Mouse (Mus musculus) E14TG2a.4 (cell line): Measurements from ENCODE around the gene Cdk5r1.
"Not testable (repeated sequence)": the region's sequence is repeated elsewhere in the genome, so short reads cannot be mapped to it uniquely, and the experiment has no call there.

Experiments
- H3K27me3 ChIP-seq: 2 replicates; pipeline ENCODE4 v1.6.1; 2014; ENCODE audit warnings: low read length, control low read depth; ENCODE audit not compliant: insufficient read depth
- H3K36me3 ChIP-seq: 2 replicates; pipeline ENCODE4 v1.6.1; 2014; ENCODE audit warnings: low read length, control low read depth; ENCODE audit not compliant: insufficient read depth
- H3K4me1 ChIP-seq: replicated peaks from 2 replicates; pipeline ENCODE4 v1.6.1; 2014; ENCODE audit warnings: low read depth, low read length, control low read depth
- H3K4me3 ChIP-seq: replicated peaks from 2 replicates; pipeline ENCODE4 v1.5.1; 2014; ENCODE audit warnings: mild to moderate bottlenecking, low read length
- H3K9me3 ChIP-seq: 2 replicates; pipeline ENCODE4 v1.6.1; 2014; ENCODE audit warnings: low read length, control low read depth
- CTCF ChIP-seq: conservative IDR thresholded peaks from 2 replicates; pipeline ENCODE4 v1.5.1; 2014; ENCODE audit warnings: low read length
- NANOG ChIP-seq: IDR thresholded peaks from 2 replicates; pipeline ENCODE4 v1.6.1; 2014; ENCODE audit warnings: borderline replicate concordance, low read length, mixed read lengths
- POU5F1 ChIP-seq: IDR thresholded peaks from 2 replicates; pipeline ENCODE4 v1.6.1; 2014; ENCODE audit warnings: low read length, borderline replicate concordance

Gene Cdk5r1

GRCm38 (mm10) chr11:80453198-80453597, 23.6 kb upstream of the Cdk5r1 start:
- Histone ChIP-seq H3K4me3 (no peak overlapping the region), H3K9me3 (no peaks in the 10 kb centered on the region), H3K4me1 (peaks cover 7% of the 10 kb centered on the region; the same call in 1 of the 2 replicates), H3K27me3 (no peaks in the 10 kb centered on the region), H3K36me3 (peaks cover 97% of the 10 kb centered on the region)
- TF ChIP-seq CTCF (no peak), POU5F1 (no peak), NANOG (no peak)

- H3K4me1 ChIP-seq, H3K4me3 ChIP-seq, H3K27me3 ChIP-seq, H3K9me3 ChIP-seq: not testable (repeated sequence)
- H3K36me3 ChIP-seq, result peaks cover 94% of the 10 kb centered on the region
These were observed 13.2 kb upstream of the Cdk5r1 start for GRCm38 (mm10) chr11:80463605-80464130.

- Histone ChIP-seq H3K36me3 (peaks cover 80% of the 10 kb centered on the region), H3K4me3 (no peak overlapping the region), H3K4me1 (peaks cover 36% of the 10 kb centered on the region), H3K27me3 (no peaks in the 10 kb centered on the region), H3K9me3 (peaks cover 11% of the 10 kb centered on the region)
- TF ChIP-seq POU5F1 (no peak), NANOG (no peak), CTCF (no peak)
These were observed 4.8 kb upstream of the Cdk5r1 start for GRCm38 (mm10) chr11:80471836-80472605.

- H3K4me1 ChIP-seq, result peaks cover 55% of the 10 kb centered on the region
- no peaks in the 10 kb centered on the region for H3K9me3 ChIP-seq
- TF ChIP-seq CTCF, result no peak
- no peak for TF ChIP-seq POU5F1
- TF ChIP-seq NANOG, result no peak
- no peak overlapping the region for H3K4me3 ChIP-seq
- H3K27me3 ChIP-seq, result peaks cover 21% of the 10 kb centered on the region
- H3K36me3 ChIP-seq, result peaks cover 61% of the 10 kb centered on the region
These were observed 2.6 kb upstream of the Cdk5r1 start for GRCm38 (mm10) chr11:80474175-80474691.

- Histone ChIP-seq H3K36me3 (peaks cover 55% of the 10 kb centered on the region), H3K27me3 (peaks cover 24% of the 10 kb centered on the region), H3K4me3 (no peak overlapping the region), H3K4me1 (peaks cover 60% of the 10 kb centered on the region), H3K9me3 (no peaks in the 10 kb centered on the region)
- TF ChIP-seq NANOG, result no peak
- TF ChIP-seq CTCF, result no peak
- no peak for TF ChIP-seq POU5F1
These were observed 2.0 kb upstream of the Cdk5r1 start for GRCm38 (mm10) chr11:80474846-80475245.

GRCm38 (mm10) chr11:80475544-80475943, 1.3 kb upstream of the Cdk5r1 start:
- Histone ChIP-seq H3K9me3 (no peaks in the 10 kb centered on the region), H3K27me3 (peaks cover 24% of the 10 kb centered on the region), H3K36me3 (peaks cover 48% of the 10 kb centered on the region), H3K4me3 (no peak overlapping the region), H3K4me1 (peaks cover 65% of the 10 kb centered on the region)
- TF ChIP-seq CTCF (no peak), POU5F1 (no peak), NANOG (no peak)

GRCm38 (mm10) chr11:80477341-80478199, 747 bp downstream of the Cdk5r1 start:
- Histone ChIP-seq H3K4me1 (peaks cover 66% of the 10 kb centered on the region), H3K9me3 (no peaks in the 10 kb centered on the region), H3K36me3 (peaks cover 29% of the 10 kb centered on the region), H3K27me3 (peaks cover 31% of the 10 kb centered on the region), H3K4me3 (peak overlapping the region; percentile 90)
- TF ChIP-seq NANOG (no peak), POU5F1 (no peak), CTCF (no peak)

- TF ChIP-seq POU5F1 (no peak), CTCF (no peak), NANOG (no peak)
- H3K36me3 ChIP-seq, result peaks cover 18% of the 10 kb centered on the region
- peaks cover 44% of the 10 kb centered on the region for H3K27me3 ChIP-seq
- no peaks in the 10 kb centered on the region for H3K9me3 ChIP-seq
- H3K4me3 ChIP-seq, result no peak overlapping the region
- peaks cover 72% of the 10 kb centered on the region for H3K4me1 ChIP-seq
These were observed 2.0 kb downstream of the Cdk5r1 start for GRCm38 (mm10) chr11:80478694-80479412.
